8 mouse cellular contexts compared by ENCODE assay signal in the genomic region with DNA sequence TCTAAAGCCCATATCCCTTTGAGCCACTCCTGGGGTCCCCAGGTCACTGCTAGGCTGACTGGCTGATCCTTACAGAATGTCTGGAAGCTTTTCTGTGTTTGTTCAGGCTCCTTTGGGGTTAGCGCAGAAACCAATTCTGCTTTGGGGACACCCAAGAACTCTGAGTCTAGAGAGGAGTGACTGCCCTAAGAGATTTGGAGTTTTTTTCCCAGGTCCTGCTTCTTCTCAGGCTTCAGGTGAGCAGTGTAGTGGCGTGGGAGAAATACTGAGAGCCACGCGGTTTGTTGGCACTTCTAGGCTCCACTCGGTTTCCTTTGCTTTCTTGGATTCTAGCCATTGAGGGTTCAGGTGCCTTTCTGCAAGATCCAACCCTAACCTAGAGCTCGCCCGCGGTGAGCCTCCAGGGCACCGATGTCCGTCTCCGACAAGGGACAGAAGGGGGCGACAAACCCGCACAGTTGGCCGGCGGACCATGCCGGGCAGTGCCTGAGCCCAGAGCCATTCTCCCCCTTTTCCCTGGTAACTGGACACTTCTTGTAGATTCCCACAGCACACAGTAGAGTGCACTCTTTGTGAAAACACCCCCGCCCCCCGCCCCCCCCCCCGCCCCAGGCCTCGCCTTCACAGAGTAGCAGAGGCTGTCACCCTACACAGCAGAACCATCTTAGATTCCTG.
DNase-seq lines count a peak whose midpoint lies in the region; ATAC-seq and TF ChIP-seq lines count a peak whose summit lies in the region.

No protein-coding gene starts in this region.

- H3K27me3 ChIP-seq in heart, embryonic 12.5 days (replicated peaks) = peaks cover 5% of the 10 kb centered on the region; the same call in 1 of the 2 replicates
- no peaks in the 10 kb centered on the region for H3K27me3 ChIP-seq in kidney, embryonic 16.5 days (ENCODE audit: insufficient read depth, low read length)
- H3K27me3 ChIP-seq in liver, embryonic 11.5 days (replicated peaks; ENCODE audit: control insufficient read depth, insufficient read depth, low read length) = no peaks in the 10 kb centered on the region

- H3K27ac ChIP-seq in heart, embryonic 12.5 days (ENCODE audit: poor library complexity, severe bottlenecking) = peak overlapping the region; percentile 6; the same call in 1 of the 2 replicates
- H3K27ac ChIP-seq in kidney, embryonic 16.5 days (ENCODE audit: low read length) = no peak overlapping the region
- H3K27ac ChIP-seq in liver, embryonic 11.5 days (ENCODE audit: low read depth, low read length) = no peak overlapping the region

- peak overlapping the region; percentile 44 for H3K9ac ChIP-seq in heart, embryonic 12.5 days
- no peak overlapping the region for H3K9ac ChIP-seq in kidney, embryonic 16.5 days (replicated peaks; ENCODE audit: low read length)
- no peak overlapping the region for H3K9ac ChIP-seq in liver, embryonic 11.5 days (ENCODE audit: low read depth, low read length)

- TF ChIP-seq POLR2A in brain, embryonic 14.5 days (IDR thresholded peaks at IDR 0.05; ENCODE audit: borderline replicate concordance, extremely low read depth, insufficient read depth, insufficient read length, poor library complexity, severe bottlenecking) = no peak

- DNase-seq in B cell, adult 2 months = peak; percentile 80
- peak; percentile 88 for DNase-seq in brain, embryonic 14.5 days (ENCODE audit: low read depth)
- peak; percentile 80 for DNase-seq in liver, embryonic 11.5 days (ENCODE audit: low spot score)
- peak; percentile 68 for DNase-seq in naive thymus-derived CD4-positive, alpha-beta T cell, adult 2 months (ENCODE audit: low read depth)
- peak; percentile 88 to 95 for DNase-seq in spleen, postnatal 4 days (ENCODE audit: low spot score in 2 of 2)

- no peak overlapping the region for H3K4me3 ChIP-seq in heart, embryonic 12.5 days
- H3K4me3 ChIP-seq in kidney, embryonic 16.5 days (ENCODE audit: low read length) = no peak overlapping the region
- H3K4me3 ChIP-seq in liver, embryonic 11.5 days (ENCODE audit: low read depth, low read length) = no peak overlapping the region

- peak; percentile 91 for TF ChIP-seq CTCF in brain, embryonic 14.5 days (IDR thresholded peaks at IDR 0.05; ENCODE audit: borderline replicate concordance, extremely low read depth, insufficient read depth, insufficient read length)

- H3K36me3 ChIP-seq in heart, embryonic 12.5 days = no peaks in the 10 kb centered on the region
- H3K36me3 ChIP-seq in kidney, embryonic 16.5 days (ENCODE audit: insufficient read depth, low read length) = no peaks in the 10 kb centered on the region
- H3K36me3 ChIP-seq in liver, embryonic 11.5 days (ENCODE audit: control insufficient read depth, insufficient read depth, low read length) = no peaks in the 10 kb centered on the region

- peak overlapping the region; percentile 17; the same call in 1 of the 2 replicates for H3K4me2 ChIP-seq in heart, embryonic 12.5 days
- H3K4me2 ChIP-seq in kidney, embryonic 16.5 days (replicated peaks; ENCODE audit: low read depth, low read length) = no peak overlapping the region
- no peak overlapping the region for H3K4me2 ChIP-seq in liver, embryonic 11.5 days

- ATAC-seq in erythroid progenitor cell, adult 5-6 weeks (replicated peaks; ENCODE audit: low FRiP score, poor library complexity, severe bottlenecking) = peak; percentile 98
- peak; percentile 92 for ATAC-seq in heart, embryonic 12.5 days (ENCODE audit: insufficient number of reproducible peaks, low FRiP score)
- ATAC-seq in kidney, embryonic 16.5 days (ENCODE audit: low FRiP score, low TSS enrichment) = peak; percentile 97
- ATAC-seq in liver, embryonic 11.5 days (replicated peaks; ENCODE audit: low FRiP score) = peak; percentile 90

- H3K9me3 ChIP-seq in heart, embryonic 12.5 days (replicated peaks) = no peaks in the 10 kb centered on the region
- no peaks in the 10 kb centered on the region for H3K9me3 ChIP-seq in kidney, embryonic 16.5 days (ENCODE audit: low read length)
- no peaks in the 10 kb centered on the region for H3K9me3 ChIP-seq in liver, embryonic 11.5 days (ENCODE audit: control insufficient read depth, low read length)

- WGBS in heart, embryonic 12.5 days = 6% methylated on average over 20 of the region's 20 CpGs
- WGBS in kidney, embryonic 16.5 days = 4% methylated on average over 20 of the region's 20 CpGs
- WGBS in liver, embryonic 11.5 days = 8% methylated on average over 20 of the region's 20 CpGs

- peaks cover 7% of the 10 kb centered on the region for H3K4me1 ChIP-seq in heart, embryonic 12.5 days (replicated peaks)
- H3K4me1 ChIP-seq in kidney, embryonic 16.5 days (ENCODE audit: insufficient read depth, low read length) = no peaks in the 10 kb centered on the region
- no peaks in the 10 kb centered on the region for H3K4me1 ChIP-seq in liver, embryonic 11.5 days (replicated peaks; ENCODE audit: control insufficient read depth, insufficient read depth, low read length)
